Mouse (Mus musculus): ENCODE data around the gene Tbx2. TPM values are rescaled to one million over a fixed set of nuclear protein-coding genes. Genes with fewer than 3 reads are reported as not detected.

Gene Tbx2
- total RNA-seq, 1 experiment from 2014 or later, result 26.3 TPM

GRCm38 (mm10) chr11:85840031-85840802, 7.9 kb downstream of the Tbx2 start:
- DNase-seq, result no peak

GRCm38 (mm10) chr11:85840803-85841145, 8.4 kb downstream of the Tbx2 start:
- peak; percentile 17 for DNase-seq

GRCm38 (mm10) chr11:85841211-85841681, 8.9 kb downstream of the Tbx2 start:
- DNase-seq, result peak; percentile 22

- DNase-seq, result peak; percentile 92
Observed at GRCm38 (mm10) chr11:85841980-85842379, 9.6 kb downstream of the Tbx2 start.

- peak; percentile 29 for DNase-seq
Observed at GRCm38 (mm10) chr11:85842596-85843346, 10.4 kb downstream of the Tbx2 start.

GRCm38 (mm10) chr11:85843347-85843692, 11.0 kb downstream of the Tbx2 start:
- peak; percentile 93 for DNase-seq

- DNase-seq, result peak; percentile 96
Observed at GRCm38 (mm10) chr11:85844144-85844965, 12.0 kb downstream of the Tbx2 start.

GRCm38 (mm10) chr11:85844971-85845370, 12.6 kb downstream of the Tbx2 start:
- DNase-seq, result no peak

GRCm38 (mm10) chr11:85845921-85846320, 13.6 kb downstream of the Tbx2 start:
- DNase-seq, result peak; percentile 67

GRCm38 (mm10) chr11:85846509-85846908, 14.2 kb downstream of the Tbx2 start:
- peak; percentile 70 for DNase-seq

GRCm38 (mm10) chr11:85849037-85849436, 16.7 kb downstream of the Tbx2 start:
- peak; percentile 88 for DNase-seq

GRCm38 (mm10) chr11:85850233-85850632, 17.9 kb downstream of the Tbx2 start, which contains the start of gene Gm11444:
TSS of gene Gm11444 (minus strand) at chr11:85850333.
- no peak for DNase-seq

- DNase-seq, result peak; percentile 52
Observed at GRCm38 (mm10) chr11:85850758-85851157, 18.4 kb downstream of the Tbx2 start.

GRCm38 (mm10) chr11:85857997-85858698, 25.8 kb downstream of the Tbx2 start:
- no peak for DNase-seq

- DNase-seq, result peak; percentile 43
Observed at GRCm38 (mm10) chr11:85864363-85864762, 32.0 kb downstream of the Tbx2 start.

GRCm38 (mm10) chr11:85876059-85876788, 43.9 kb downstream of the Tbx2 start:
- DNase-seq, result no peak

- no peak for DNase-seq
Observed at GRCm38 (mm10) chr11:85884498-85884897, 52.1 kb downstream of the Tbx2 start.

GRCm38 (mm10) chr11:85885665-85886428, 53.5 kb downstream of the Tbx2 start, which contains the start of gene Tbx4:
TSS of gene Tbx4 (plus strand) at chr11:85886422.
- DNase-seq, result no peak

GRCm38 (mm10) chr11:85886429-85886785, 54.1 kb downstream of the Tbx2 start:
- DNase-seq, result no peak

GRCm38 (mm10) chr11:85887273-85887672, 54.9 kb downstream of the Tbx2 start:
- DNase-seq, result no peak

All from adrenal gland, postnatal 14 days (tissue).